Mouse (Mus musculus): ENCODE measurements at regions not wholly inside any gene's neighbourhood (a gene's known extent, or its start where the extent isn't known, plus 50 kb on each side); places are given as distances from the start of the nearest gene placed in this dataset.

DNA sequence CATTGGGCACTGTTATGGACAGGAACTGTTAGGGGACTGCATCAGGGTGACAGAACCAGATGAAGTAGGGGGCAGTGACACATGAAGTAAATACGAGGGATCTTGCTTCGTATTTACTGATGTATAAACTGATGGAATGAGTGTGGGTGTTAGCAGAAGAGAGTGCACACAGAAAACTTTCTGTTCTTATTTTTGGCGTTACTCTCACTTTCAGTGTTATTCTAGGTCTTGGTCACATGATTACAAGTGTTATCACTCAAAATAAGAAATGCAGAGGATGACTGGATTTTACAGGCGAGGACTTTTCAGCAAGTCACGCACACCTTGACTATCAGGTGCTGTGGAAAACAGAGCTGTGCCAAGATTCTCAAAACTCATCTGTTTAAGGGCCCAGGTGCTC, 185.6 kb upstream of the Arhgap24 start:
- no peak for DNase-seq

DNA sequence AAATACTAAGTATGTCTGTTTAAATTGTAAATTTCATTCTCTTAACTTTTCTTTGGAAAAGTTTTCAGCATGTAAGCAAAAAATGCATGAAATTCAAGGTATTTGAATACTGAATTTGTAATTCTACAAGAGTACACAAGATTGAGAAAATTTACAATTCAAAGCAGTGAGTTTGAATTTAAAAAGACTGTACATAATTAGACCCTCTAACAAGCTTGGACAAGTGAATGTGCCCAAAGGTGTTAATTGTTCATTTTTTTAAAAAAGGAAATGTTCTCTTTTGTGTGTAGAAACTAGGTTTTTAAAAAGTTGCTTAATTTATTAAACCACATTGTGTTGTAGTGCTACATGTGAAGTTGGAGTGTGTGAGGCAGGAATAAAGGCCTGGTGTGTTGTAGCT, 174.9 kb upstream of the Arhgap24 start:
- no peak for DNase-seq

DNA sequence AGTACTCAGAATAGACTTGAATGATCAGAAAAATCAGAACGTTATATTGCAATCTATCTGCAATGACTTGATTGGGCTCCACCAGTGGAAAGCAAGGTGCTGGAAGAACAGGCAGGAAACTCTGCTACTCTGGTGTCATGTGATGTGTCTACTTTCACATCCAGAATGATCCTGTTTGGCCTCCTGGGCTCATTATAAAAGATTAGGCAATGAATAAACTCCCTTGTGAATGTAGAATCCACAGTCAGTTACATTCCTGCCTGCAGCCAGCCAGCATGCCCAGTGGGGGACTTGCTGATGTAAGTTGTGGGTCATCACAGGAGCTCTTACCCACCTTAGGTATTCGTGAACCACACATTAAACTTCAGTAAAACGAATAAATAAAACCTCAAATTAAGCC, 174.5 kb upstream of the Arhgap24 start:
- DNase-seq, result no peak

DNA sequence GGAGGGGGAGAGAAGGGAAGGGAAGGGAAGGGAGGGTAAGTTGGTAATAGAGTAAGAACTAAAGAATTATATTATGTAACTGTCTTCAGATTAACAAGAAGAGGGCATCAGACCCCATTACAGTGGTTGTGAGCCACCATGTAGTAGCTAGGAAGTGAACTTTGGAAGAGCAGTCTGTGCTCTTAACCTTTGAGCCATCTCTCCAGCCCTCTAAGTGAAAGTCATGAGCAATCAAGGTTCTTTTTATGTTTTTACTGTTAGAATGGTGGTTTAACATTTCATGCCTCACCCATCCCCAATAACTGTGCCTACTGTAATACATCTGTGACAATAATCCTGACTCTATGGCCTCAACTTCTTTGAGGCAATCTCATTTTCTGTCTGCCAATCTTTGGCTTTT, 169.6 kb upstream of the Arhgap24 start:
- no peak for DNase-seq

DNA sequence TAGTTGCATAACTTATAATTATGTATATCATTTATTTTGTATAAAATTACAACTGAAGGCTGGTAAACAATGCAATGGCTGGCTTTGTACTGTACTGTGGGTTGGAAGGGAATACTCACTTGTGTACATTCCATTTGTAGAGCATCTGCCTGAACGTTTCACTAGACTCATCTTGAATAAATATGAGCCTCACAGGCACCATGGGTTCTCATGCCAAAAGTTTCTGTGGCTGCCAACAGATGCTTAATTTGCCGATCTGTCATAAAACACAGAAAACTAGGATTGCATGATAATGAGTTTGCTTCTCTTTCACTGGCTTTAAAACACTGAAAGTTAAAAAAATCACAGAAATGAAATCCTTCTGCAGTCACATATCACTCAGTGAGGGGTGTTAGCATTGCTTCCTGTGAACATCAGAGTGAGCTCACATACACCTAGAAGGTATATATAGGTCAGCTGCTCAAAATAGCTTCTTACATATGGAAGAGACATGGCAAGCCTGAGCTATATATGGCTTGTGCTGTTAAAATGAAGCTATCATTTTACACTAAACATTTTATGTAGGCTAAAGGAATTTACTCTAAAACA, 152.9 kb upstream of the Arhgap24 start:
- no peak for DNase-seq

DNA sequence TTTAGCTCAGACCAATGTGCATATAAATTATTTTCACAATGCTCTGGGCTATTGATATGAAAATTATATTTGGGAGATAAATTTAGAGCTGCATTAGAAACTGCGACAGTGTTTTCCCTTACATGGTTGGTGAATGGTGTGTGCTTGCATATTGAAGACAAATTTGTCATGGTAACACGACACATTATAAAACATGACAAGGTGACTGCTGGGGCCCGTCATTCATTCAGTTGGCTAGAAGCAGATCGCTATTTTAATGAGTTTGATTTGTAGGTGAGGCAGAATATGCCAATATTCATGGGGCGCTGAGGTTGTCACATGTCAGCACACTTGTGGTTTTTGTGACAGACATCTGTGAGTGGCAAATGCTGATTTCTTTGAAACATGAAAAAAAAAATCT, 147.3 kb upstream of the Arhgap24 start:
- no peak for DNase-seq

DNA sequence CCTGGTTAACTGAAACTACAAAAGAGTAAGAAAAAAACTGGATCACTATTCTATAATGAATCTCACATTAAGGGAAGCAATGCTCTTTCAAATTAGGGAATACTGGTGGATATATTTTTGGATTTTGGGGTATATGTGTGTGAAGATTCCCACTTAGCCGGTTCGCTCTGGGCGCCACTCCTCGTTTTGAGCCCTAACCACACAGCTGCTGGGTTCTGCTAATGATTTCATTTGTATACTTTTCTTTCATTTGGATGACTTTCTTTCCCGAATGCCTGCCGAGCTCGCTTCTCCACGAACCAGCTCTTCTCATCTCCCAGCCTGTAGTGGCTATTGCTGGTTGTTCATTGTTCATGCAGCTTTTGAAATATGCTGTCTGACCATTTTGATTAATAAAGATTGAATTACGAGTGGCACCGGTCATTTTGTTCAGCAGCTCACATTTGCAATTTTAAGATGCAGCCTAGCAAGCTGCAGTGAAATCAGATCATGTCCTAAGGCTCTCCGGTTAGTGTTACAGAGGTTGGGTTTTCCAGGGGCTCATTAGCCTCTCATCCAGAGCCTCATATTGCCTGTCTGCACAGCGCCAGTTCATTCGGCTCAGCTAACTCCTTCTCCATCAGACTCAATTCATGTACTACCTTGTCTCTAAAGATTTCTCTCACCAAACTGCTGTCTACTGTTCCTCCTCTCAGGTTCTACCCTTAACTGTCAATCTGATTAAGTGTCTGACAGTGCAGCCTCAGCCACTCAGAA, 146.6 kb upstream of the Arhgap24 start:
- no peak for DNase-seq

DNA sequence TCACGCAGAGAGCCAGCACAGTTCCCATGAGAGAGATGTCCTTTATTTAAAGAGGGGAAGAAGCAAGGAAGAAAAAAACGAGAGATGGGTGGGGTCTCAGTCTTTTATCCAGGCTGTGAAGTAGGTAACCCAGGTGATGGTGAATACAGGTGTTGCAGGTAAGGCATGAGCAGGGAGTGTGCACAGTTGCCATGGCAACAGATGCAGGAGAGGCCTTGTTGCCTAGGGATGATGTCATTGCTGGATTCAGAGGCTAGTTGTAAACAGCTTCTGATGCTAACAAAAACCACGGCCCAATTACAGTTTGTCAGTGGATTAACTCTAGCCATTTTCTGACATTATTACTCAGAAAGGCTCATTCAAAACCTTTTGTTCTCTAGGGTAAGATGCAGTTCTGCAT, 114.7 kb upstream of the Arhgap24 start:
- DNase-seq, result no peak

DNA sequence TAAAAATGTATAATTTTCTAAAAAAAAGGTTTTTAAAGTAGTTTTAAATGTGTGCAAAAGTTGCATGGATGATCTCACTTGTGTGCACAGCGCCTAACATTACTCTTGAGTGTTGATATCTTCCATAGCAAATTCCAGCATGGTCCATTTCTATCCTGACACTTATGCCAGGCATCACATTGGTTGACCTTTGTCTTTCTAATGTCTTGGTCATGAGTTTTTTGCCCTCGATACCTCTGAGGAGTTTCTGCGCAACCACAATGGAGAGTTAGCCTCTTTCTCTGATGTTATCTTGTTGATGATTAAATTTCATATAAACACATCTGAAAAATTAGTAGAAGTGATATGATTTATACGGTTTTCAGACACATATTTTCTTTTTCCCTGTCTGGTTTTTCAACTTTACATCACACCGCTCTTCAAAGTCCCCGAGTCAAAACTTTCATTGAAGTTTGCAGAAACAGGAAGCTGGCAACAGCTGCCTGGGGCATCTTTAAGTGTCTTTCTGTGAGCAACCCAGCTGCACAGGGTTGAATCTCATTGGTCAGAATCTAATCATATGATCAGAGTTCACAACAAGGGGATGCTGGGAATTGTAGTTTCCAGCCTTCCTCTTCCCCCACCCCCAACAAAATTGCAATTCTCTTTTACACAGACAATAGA, 107.8 kb upstream of the Arhgap24 start:
- peak; percentile 23 for DNase-seq

DNA sequence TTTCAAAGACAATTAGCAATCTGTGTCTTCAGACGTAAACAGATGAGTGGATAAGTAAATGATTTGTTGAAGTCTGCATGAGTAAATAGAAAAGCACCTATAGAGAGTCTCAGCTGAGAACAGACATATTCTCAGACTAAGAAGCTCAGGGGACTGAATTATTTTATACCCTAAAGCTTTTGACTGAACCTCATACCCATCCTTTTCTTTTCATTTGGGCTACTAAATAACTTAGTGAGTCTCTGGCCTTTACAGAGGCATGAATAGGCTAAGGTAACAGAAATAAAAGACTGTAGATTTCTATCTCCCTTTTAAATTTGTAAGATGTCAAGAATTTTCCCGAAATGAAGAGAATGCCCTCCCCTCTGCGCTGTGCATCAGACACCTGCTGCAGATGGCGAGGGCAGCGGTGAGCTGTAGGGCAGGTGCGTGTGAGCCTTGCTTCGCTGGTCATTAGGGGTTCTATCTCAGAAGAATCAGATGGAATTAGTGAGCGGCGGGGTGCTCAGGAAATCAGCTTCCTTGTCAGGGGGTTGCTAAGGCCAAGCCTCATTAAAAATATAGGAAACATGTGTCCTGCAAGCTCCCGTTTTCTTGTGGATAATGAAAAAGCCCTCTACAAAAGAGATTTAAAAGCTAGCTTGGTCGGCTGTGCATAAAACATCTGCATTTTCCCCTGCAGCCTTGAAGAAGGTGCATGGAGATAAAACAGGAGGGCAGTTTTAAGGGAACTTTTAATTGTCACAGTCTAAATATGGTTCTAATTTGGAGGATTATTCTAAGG, 107.0 kb upstream of the Arhgap24 start:
- no peak for DNase-seq

DNA sequence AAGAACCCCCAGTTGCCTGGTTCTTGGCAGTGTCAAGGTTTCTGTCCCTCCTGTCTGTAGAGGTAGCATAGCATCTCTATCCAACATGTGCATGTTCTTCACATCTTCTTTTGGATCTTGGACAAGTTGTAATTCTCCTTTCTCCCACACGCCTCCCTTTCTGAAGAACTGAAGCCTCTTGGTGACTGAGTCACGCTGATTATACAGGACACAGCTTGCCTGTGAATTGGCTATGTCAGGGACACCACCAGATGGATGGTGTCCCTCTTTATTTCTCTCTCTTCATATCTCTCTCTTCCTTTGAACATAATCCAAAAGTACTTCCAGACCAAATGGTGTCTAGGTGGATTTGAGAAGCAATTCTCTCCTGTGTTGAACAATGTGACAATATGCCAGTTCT, 105.9 kb upstream of the Arhgap24 start:
- no peak for DNase-seq

DNA sequence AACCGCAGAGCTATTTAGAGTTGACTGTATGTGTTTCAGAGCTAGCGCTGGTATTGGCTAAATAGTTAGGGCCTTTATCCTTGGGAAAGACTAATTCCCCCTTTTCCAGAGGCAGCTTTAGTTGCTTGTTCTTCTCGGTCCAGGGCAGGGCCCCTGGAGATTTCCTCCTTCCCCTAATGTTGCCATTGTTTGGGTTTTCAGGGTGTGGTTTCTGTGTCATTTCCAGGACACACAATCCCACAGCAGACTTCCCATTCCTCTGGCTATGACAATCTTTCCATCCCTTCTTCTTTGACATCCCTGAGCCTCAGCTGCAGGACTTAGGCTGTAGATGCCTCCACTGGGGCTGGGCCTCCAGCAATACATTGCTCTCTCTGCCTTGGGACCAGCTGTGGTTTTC, 87.2 kb upstream of the Arhgap24 start:
- no peak for DNase-seq

DNA sequence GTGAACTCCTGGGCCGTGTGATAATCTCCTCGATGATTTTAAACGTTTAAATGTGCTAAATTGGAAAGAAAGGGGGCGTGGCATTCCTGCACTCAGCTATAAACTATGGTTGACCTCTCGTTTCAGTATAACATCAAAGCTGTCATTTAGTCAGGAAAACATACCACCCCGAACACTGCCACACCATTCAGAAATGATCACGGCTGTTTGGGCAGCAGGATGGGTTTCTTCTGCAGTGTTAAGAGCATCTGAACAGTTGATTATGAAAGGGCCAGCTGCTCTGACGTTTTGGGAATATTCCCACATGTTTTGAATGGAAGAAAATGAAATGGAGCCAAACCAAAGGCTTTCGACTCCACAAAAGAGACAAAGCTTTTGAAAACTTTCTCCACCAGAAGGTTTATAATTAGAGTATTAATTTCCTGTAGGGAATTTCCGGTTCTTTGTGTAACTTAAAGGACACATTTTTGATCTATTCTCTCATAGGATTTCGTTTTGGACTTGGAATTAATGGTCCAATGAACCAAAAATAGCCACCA, 85.5 kb upstream of the Arhgap24 start:
- no peak for DNase-seq

DNA sequence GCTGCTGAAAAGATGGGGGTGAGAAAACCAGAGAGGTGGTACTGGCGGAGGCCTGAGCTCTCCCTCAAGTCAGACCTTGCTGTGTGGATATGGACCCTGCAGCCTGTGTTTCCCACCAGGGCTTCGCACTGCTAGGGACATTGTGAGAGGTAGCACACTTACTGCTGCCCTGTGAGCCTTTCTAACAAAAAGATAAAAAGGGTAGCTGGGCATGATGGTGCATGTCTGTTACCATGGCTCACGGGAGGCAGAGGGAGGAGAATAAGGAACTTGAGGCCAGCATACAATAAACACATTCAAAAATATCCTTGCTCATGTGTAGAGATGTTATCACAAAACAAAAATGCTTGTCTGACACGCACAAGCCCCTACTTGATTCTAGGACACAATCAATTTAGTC, 82.2 kb upstream of the Arhgap24 start:
- DNase-seq, result no peak

DNA sequence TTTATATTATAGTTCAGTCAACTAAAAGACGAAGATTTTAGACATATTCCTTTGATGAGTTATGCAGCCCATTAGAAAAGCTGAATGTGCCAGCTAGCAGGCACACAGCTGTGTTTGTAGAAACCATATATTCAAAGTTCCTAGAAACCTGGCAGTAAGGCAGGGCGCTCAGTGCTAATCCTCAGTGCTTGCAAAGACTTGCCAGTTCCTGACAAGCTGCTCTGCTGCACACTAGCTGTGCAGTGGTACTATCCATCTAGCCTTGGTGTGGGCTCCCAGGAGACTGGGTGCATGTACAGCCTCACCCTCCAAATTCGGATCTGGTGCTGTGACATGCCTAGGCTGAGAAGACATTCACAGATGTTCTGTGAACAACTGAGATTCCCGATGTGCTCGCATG, 63.5 kb upstream of the Arhgap24 start:
- no peak for DNase-seq

DNA sequence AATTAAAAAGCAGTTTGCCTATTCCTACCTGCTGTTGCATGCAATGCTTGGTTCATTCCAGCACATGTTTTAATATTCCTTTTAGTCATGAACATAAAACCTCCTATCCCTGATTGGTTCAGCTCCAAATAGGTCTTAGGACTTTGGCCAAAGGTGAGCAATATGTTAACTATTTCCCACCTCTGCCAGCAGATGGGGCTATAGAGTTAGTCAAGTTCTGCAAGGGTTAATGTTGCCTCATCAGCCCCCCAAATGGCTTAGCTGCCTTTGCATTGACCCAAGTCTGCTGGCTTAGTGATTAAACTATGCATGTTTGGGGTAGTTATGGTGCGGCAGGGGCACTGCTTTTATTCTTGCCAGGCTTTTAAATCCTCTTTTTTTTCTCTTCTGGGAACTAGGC, 62.1 kb upstream of the Arhgap24 start:
- DNase-seq, result peak; percentile 21

DNA sequence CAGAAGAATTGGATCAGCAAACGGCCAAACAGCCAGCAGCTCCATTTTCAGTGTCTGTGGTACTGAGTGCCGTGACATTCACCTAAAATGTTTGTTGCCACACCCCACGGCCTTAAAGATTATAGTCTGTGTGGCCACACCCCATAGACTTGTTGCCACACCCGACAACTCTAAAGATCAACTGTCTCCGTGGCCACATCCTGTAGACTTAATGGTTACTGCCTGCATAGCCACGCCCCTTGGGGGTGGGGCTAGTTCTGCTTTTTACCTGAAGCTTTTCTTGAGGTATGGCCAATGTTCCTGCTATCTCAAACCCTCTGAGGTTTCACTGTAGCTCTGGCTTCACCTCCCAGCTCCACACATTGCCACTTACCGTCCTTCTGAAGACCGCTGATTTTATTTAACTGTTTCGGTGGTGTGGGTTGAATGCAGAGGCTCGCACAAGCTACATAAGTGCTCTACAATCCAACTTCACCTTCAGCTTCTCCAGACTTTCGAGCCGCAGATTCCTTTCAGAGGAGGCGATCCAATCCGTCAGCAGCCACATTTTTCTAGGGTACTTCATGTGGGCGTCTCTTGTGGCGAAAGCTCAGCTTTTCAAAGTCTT, 56.5 kb upstream of the Arhgap24 start:
- DNase-seq, result no peak

DNA sequence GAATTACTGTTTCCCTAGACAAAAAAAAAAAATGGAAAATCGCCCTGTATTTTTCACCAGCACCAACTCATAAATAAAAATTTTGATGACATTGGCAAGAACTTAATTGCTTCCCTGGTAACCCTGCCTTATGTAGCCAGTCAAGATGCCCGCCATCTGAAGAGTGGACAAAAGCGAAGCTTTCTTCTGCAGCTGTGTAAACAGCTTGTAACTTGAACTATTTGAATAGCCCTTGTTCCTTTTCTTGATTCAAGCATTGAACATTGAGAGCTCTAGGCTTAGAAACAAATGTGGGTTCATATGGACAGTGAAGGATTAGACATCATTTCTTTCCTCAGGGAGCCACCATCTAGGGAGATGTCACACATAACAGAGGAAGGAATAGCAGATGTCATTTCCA, 52.9 kb upstream of the Arhgap24 start:
- DNase-seq, result no peak

All from kidney, postnatal 14 days (tissue).